Mouse (Mus musculus) lung, embryonic 14.5 days (tissue): ENCODE measurements around the gene Faap24. TPM values are rescaled to one million over a fixed set of nuclear protein-coding genes. Genes with fewer than 3 reads are reported as not detected.

ENCODE experiments used
- ATAC-seq: fragments of 200-750 bp; cut with Nextera tagmentation; 2 replicates; pipeline ENCODE4 v1.8.0; 2017; ENCODE audit warnings: mild to moderate bottlenecking, moderate TSS enrichment, moderate library complexity; ENCODE audit not compliant: insufficient read depth
- DNase-seq: peaks from one replicate; pipeline ENCODE4 v3.0.0-alpha.2; 2015
- H3K27ac ChIP-seq: fragments of 300-500 bp; sonication (generic); 2 replicates; pipeline ENCODE4 v1.5.1; 2014; ENCODE audit warnings: low read depth, mild to moderate bottlenecking, moderate library complexity
- H3K27me3 ChIP-seq: fragments of 300-500 bp; sonication (generic); 2 replicates; pipeline ENCODE4 v1.6.1; 2014; ENCODE audit warnings: low read length, control low read depth; ENCODE audit not compliant: insufficient read depth
- H3K36me3 ChIP-seq: fragments of 300-500 bp; sonication (generic); 2 replicates; pipeline ENCODE4 v1.6.1; 2014; ENCODE audit warnings: control low read depth; ENCODE audit not compliant: insufficient read depth
- H3K4me1 ChIP-seq: fragments of 300-500 bp; sonication (generic); 2 replicates; pipeline ENCODE4 v1.6.1; 2014; ENCODE audit warnings: antibody characterized with exemption, control low read depth; ENCODE audit not compliant: insufficient read depth
- H3K4me2 ChIP-seq: fragments of 300-500 bp; sonication (generic); 2 replicates; pipeline ENCODE4 v1.6.1; 2014; ENCODE audit warnings: mild to moderate bottlenecking
- H3K4me3 ChIP-seq: fragments of 300-500 bp; sonication (generic); 2 replicates; pipeline ENCODE4 v1.5.1; 2014; ENCODE audit warnings: low read depth, low read length
- H3K9ac ChIP-seq: fragments of 300-500 bp; sonication (generic); 2 replicates; pipeline ENCODE4 v1.6.1; 2014
- H3K9me3 ChIP-seq: fragments of 300-500 bp; sonication (generic); 2 replicates; pipeline ENCODE4 v1.6.1; 2016; ENCODE audit warnings: low read depth, low read length, control low read depth
- CTCF ChIP-seq: IDR thresholded peaks from 2 replicates; pipeline ENCODE4 v1.5.1; 2016; ENCODE audit warnings: antibody characterized with exemption, low read depth
- WGBS: fragments of 180-500 bp; shearing (Covaris S2); extraction: QIAGEN DNeasy Blood & Tissue Kit; methylation state at CpG from one replicate; pipeline ENCODE4 v1.1.7; 2014; 5-methylcytosine and 5-hydroxymethylcytosine counted together
- polyA plus RNA-seq: library from polyadenylated mRNA; unstranded; fragments of >200 nt; fragmentation: Nextera tagmentation; extraction: Ambion mirVana; gene quantifications from 2 replicates; pipeline ENCODE4 v1.2.1, GENCODE M21; 2014

The Faap24 gene
- polyA plus RNA-seq, 1 experiment from 2014 or later = 20.2 TPM

DNA sequence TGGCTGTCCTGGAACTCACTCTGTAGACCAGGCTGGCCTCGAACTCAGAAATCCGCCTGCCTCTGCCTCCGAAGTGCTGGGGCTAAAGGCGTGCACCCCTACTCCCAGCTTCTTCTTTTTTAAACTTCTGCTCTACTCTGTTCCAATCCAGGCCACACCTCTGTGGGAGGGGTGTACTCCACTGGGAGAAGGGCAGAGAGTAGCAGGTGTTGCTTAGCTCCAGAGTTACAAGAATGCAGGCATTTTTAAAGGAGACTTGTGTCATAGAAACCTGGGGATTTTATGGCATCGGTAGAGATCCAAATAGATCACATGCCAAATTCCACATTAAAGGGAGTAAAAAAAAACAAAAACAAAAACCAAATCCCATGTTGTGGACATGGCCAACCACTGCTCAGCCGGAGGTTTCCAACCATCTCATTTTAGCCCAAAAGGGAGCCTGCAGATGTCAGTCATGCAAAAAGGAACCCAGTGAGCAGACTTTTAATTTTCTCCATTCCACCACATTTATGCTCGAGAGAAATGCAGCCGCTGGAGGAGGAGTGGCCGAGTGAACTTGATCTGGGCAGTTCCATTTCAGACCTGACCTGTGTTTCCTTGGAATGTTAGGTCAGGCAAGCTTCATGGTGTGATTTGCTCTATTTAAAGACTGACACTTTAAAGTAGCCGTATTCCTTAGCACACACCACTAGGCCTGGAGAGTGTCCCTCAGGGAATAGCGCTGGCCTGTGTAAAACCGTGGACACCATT is 31.3 kb downstream of the Faap24 start:
- H3K27ac ChIP-seq = no peak overlapping the region
- no peaks in the 10 kb centered on the region for H3K27me3 ChIP-seq
- no peak for DNase-seq
- no peaks in the 10 kb centered on the region for H3K36me3 ChIP-seq
- no peak for TF ChIP-seq CTCF
- H3K4me3 ChIP-seq = no peak overlapping the region
- H3K9ac ChIP-seq = no peak overlapping the region
- ATAC-seq = no peak
- 63% methylated on average over 12 of the region's 12 CpGs for WGBS
- H3K9me3 ChIP-seq = no peaks in the 10 kb centered on the region
- H3K4me2 ChIP-seq = no peak overlapping the region
- H3K4me1 ChIP-seq = no peaks in the 10 kb centered on the region

DNA sequence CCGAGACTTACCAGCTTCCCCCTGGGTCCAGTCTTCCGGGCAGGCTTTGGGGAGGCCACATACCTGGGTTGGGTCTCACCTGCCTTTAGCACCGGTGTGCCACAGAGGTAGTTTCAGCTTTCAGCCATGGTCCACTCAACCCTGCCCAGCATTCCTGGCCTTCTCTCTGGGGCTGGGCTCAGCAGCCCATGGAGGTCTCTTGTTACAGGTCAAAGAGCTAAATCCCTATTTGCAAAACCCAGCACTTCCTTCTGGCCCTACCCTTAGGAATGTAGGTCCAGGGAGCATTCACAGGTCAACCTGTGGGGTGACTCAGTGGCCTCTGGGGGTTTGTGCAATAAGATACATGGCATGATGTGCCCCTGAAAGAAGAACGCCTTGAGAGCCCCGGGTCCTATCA is 33.8 kb downstream of the Faap24 start:
- no peaks in the 10 kb centered on the region for H3K36me3 ChIP-seq
- H3K4me1 ChIP-seq = no peaks in the 10 kb centered on the region
- no peaks in the 10 kb centered on the region for H3K9me3 ChIP-seq
- no peak overlapping the region for H3K4me3 ChIP-seq
- H3K27me3 ChIP-seq = no peaks in the 10 kb centered on the region
- 63% methylated on average over 5 of the region's 5 CpGs for WGBS
- H3K4me2 ChIP-seq = no peak overlapping the region
- ATAC-seq (peak; percentile 41; the same call in 1 of the 2 replicates), DNase-seq (no peak)
- no peak overlapping the region for H3K9ac ChIP-seq
- H3K27ac ChIP-seq = no peak overlapping the region; the same call in 1 of the 2 replicates
- TF ChIP-seq CTCF = no peak

DNA sequence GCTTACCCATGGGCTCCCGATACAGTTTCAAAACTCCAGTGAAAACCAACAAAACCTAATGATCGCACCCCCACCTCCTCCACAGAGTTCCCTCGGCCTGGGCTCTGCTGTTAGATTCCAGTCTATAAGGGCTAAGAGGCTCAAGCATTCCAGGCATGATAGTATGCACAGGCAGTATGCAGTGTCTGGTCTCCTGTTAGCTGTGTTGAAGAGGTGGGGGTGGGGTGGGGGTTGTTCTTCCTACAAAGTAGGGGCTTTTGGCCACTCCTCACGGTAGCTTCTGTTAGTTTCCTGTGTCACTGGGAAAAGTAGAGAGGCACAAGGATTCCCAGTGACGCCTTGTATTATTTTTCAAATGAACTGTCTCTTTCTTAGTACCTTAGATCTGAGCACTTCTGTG is 34.4 kb downstream of the Faap24 start:
- Histone ChIP-seq H3K36me3 (no peaks in the 10 kb centered on the region), H3K9me3 (no peaks in the 10 kb centered on the region), H3K27ac (no peak overlapping the region), H3K9ac (no peak overlapping the region), H3K27me3 (no peaks in the 10 kb centered on the region), H3K4me2 (no peak overlapping the region), H3K4me3 (no peak overlapping the region), H3K4me1 (no peaks in the 10 kb centered on the region)
- DNase-seq = no peak
- WGBS = 44% methylated on average over 5 of the region's 5 CpGs
- ATAC-seq = no peak
- no peak for TF ChIP-seq CTCF

DNA sequence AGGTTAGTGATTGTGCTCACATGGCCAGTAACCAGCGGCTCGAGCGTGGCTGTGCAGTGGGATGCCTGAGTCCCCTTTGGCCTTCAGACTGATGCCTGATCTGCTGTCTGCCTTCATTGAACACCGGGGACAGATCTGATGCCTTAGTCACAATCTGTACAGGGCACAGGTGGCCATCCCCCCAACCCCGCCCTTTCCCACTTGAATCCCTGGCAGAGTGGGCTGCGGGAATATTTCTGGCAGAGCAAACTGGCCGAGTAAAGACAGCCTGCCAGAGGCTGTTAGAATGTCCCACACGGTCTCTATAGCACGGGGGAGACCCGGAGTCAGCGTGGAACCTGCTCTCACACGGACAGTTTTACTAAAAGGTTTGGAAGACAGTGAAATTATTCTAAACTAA is 39.0 kb downstream of the Faap24 start:
- 75% methylated on average over 12 of the region's 12 CpGs for WGBS
- ATAC-seq (no peak), DNase-seq (no peak)
- Histone ChIP-seq H3K36me3 (no peaks in the 10 kb centered on the region), H3K4me2 (no peak overlapping the region), H3K27me3 (no peaks in the 10 kb centered on the region), H3K9me3 (no peaks in the 10 kb centered on the region), H3K27ac (no peak overlapping the region), H3K4me3 (no peak overlapping the region), H3K4me1 (no peaks in the 10 kb centered on the region), H3K9ac (no peak overlapping the region)
- TF ChIP-seq CTCF = no peak

DNA sequence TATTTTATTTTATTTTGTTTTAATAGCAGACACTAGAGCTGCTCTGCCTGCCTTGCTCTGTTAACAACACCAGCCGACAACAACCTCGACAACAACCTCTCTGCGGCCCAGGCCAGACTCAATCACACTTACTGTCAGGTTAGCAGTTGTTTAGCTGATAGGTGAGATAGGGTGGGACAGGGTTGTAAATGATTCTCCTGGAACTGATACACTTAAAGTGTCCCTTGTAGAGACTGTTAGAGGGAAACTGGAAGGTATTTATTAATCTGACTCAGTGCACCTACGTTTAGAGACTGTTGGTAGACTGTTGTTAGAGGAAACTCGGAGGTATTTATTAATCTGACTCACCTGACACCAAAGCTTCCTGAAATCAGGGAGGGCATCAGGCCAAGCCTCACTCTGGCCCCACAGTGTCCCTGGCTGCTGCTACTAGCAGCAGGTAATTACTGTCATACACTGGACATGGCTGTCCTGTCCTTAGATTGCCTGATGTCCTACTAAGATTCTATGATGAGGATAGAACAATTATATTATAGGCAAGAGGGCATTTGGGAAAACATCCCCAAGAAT is 41.2 kb downstream of the Faap24 start:
- 41% methylated on average over 5 of the region's 5 CpGs for whole genome bisulfite sequencing
- no peak for TF ChIP-seq CTCF
- DNase-seq (no peak), ATAC-seq (no peak)
- Histone ChIP-seq H3K9me3 (no peaks in the 10 kb centered on the region), H3K4me1 (no peaks in the 10 kb centered on the region), H3K4me2 (no peak overlapping the region), H3K27ac (no peak overlapping the region), H3K27me3 (no peaks in the 10 kb centered on the region), H3K36me3 (no peaks in the 10 kb centered on the region), H3K9ac (no peak overlapping the region), H3K4me3 (no peak overlapping the region)

DNA sequence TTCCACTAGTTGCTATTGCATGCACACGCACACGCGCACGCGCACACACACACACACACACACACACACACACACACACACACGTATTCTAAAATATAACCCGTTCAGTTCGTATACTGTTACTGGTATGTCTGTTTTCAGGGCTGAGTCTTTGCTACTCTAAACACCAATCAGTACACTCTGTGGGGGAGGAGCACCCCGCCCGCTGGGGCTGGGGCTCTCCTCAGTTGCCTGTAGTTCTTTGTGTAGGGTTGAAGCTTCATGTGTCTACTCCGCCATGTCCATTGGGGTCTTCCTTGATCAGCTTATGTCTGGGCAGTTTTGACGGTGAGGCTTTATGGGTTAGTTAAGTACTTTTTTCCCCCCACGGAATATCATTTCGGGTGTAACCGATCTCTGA is 43.3 kb downstream of the Faap24 start:
- WGBS = 93% methylated on average over 15 of the region's 15 CpGs
- Histone ChIP-seq H3K36me3 (no peaks in the 10 kb centered on the region), H3K4me1 (no peaks in the 10 kb centered on the region), H3K9me3 (no peaks in the 10 kb centered on the region), H3K4me3 (no peak overlapping the region), H3K4me2 (no peak overlapping the region), H3K9ac (no peak overlapping the region), H3K27me3 (no peaks in the 10 kb centered on the region), H3K27ac (no peak overlapping the region)
- ATAC-seq (no peak), DNase-seq (no peak)
- no peak for TF ChIP-seq CTCF

DNA sequence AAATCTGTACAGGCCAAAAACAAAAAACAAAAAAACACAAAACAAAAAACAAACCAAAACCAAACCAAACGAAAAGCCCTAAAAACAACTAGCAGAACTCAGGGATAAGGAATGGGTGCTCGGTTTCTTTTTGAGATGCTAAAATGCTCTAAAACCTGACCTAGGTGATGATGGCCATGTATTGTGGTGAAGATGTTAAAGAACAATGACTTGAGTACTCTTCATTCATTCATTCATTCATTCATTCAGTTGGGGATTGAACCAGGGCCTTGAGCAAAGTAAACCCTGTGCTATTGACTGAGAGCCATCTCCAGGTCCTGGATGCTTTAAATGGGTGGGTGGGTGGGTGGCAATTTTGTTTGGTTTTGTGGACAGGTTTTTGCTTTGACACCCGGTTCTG is 45.5 kb downstream of the Faap24 start:
- DNase-seq (no peak), ATAC-seq (no peak)
- no peak overlapping the region for H3K9ac ChIP-seq
- H3K27ac ChIP-seq = no peak overlapping the region
- H3K4me2 ChIP-seq = no peak overlapping the region
- H3K4me1 ChIP-seq = no peaks in the 10 kb centered on the region
- WGBS = 76% methylated on average over 3 of the region's 3 CpGs
- H3K27me3 ChIP-seq = no peaks in the 10 kb centered on the region
- TF ChIP-seq CTCF = no peak
- H3K9me3 ChIP-seq = no peaks in the 10 kb centered on the region
- no peak overlapping the region for H3K4me3 ChIP-seq
- no peaks in the 10 kb centered on the region for H3K36me3 ChIP-seq
